Mouse (Mus musculus) right cerebral cortex, postnatal 25 days (tissue): ENCODE data around the gene Ros1.

ENCODE experiments used
- DNase-seq: peaks from one replicate; pipeline ENCODE4 v3.0.0; 2022

Gene Ros1

GRCm38 (mm10) chr10:52021736-52022394 lies 173.2 kb downstream of the Ros1 start:
- no peak for DNase-seq

- no peak for DNase-seq
Measured at GRCm38 (mm10) chr10:52021231-52021630, 173.8 kb downstream of the Ros1 start.

GRCm38 (mm10) chr10:52018471-52018870 lies 176.6 kb downstream of the Ros1 start:
- DNase-seq = no peak
